In genomic region chr7:44594291-44594690, GRCm38 (mm10) we compare ENCODE assay signal across 10 mouse cellular contexts. TPM values are rescaled to one million over a fixed set of nuclear protein-coding genes. Genes with fewer than 3 reads are reported as not detected.
A peak's percentile ranks its signal among the peaks of the same experiment; 100 is the strongest.
DNase-seq lines count a peak whose midpoint lies in the region; ATAC-seq lines count a peak whose summit lies in the region.
"Had no signal": no experiment of that assay in that cellular context is flagged by ENCODE, and none has a peak within 500 bp of the region (broad histone marks: within the 10 kb centered on the region; RNA-seq: fewer than 3 reads in every experiment).

No protein-coding gene starts in this region.

- peaks cover 28% of the 10 kb centered on the region for H3K4me1 ChIP-seq in heart, embryonic 10.5 days
- peaks cover 22% of the 10 kb centered on the region; the same call in 1 of the 2 replicates for H3K4me1 ChIP-seq in forebrain, embryonic 11.5 days (replicated peaks; ENCODE audit: control insufficient read depth, insufficient read depth, low read length)

- peak overlapping the region; percentile 44 for H3K4me2 ChIP-seq in forebrain, embryonic 11.5 days (ENCODE audit: low read depth, low read length, severe bottlenecking)

- no peak overlapping the region for H3K9ac ChIP-seq in forebrain, embryonic 11.5 days (ENCODE audit: low read length)

- ATAC-seq in cerebellum, adult (ENCODE audit: insufficient number of reproducible peaks, low FRiP score, low TSS enrichment), result 0 out of 2 replicates have a peak, but pooled peaks have one; percentile 2
- no peak for ATAC-seq in forebrain, embryonic 11.5 days (replicated peaks; ENCODE audit: low FRiP score)

- H3K27ac ChIP-seq in heart, embryonic 10.5 days, result no peak overlapping the region
- no peak overlapping the region for H3K27ac ChIP-seq in forebrain, embryonic 11.5 days (ENCODE audit: low read depth, low read length)

- DNase-seq in heart, adult 8-10 months (ENCODE audit: low spot score), result peak; percentile 12
- DNase-seq in heart, embryonic 10.5 days (ENCODE audit: low spot score), result no peak
- no peak for DNase-seq in forebrain, embryonic 11.5 days (ENCODE audit: low spot score)
- DNase-seq in layer of hippocampus, postnatal 36 days, result peak; percentile 57 to 72
- no peak for DNase-seq in spleen, postnatal 10 days (ENCODE audit: low spot score in 2 of 2)
- no peak for DNase-seq in ovary, postnatal 10 days (ENCODE audit: low spot score)
- DNase-seq in gastrocnemius, postnatal 4 days (ENCODE audit: low spot score in 2 of 2), result no peak

- H3K4me3 ChIP-seq in heart, embryonic 10.5 days, result no peak overlapping the region
- no peak overlapping the region for H3K4me3 ChIP-seq in forebrain, embryonic 11.5 days (ENCODE audit: low read depth, low read length)

- H3K9me3 ChIP-seq in heart, embryonic 10.5 days, result no peaks in the 10 kb centered on the region
- H3K9me3 ChIP-seq in forebrain, embryonic 11.5 days (ENCODE audit: control insufficient read depth, low read length), result no peaks in the 10 kb centered on the region

- peaks cover 65% of the 10 kb centered on the region for H3K27me3 ChIP-seq in heart, embryonic 10.5 days (ENCODE audit: insufficient read depth, poor library complexity, severe bottlenecking)
- H3K27me3 ChIP-seq in forebrain, embryonic 11.5 days (ENCODE audit: control insufficient read depth, insufficient read depth, low read length), result peaks cover 22% of the 10 kb centered on the region

- no peaks in the 10 kb centered on the region for H3K36me3 ChIP-seq in heart, embryonic 10.5 days
- no peaks in the 10 kb centered on the region for H3K36me3 ChIP-seq in forebrain, embryonic 11.5 days (ENCODE audit: control insufficient read depth, insufficient read depth, low read length)

- WGBS in heart, embryonic 10.5 days, result 69% methylated on average over 6 of the region's 6 CpGs
- 68% methylated on average over 6 of the region's 6 CpGs for WGBS in forebrain, embryonic 11.5 days

RNA-seq across cellular contexts. Expression of gene Kcnc3, which starts 3.8 kb away (rescaled TPM):
- 1 to 10 TPM; 2.7 to 4.0 (median 2.7) TPM for total RNA-seq in heart, adult 8-10 months (2022)
- polyA plus RNA-seq in heart, embryonic 10.5 days (2016; fragmentation: Nextera tagmentation; extraction: Ambion mirVana), result 0.02 and 0.24 TPM in 2 replicates
- polyA plus RNA-seq in forebrain, embryonic 11.5 days (2014; fragmentation: Nextera tagmentation; extraction: Ambion mirVana), result 1.8 and 2.0 TPM in 2 replicates
- 100 to 1,000 TPM; 175 to 188 TPM for total RNA-seq in layer of hippocampus, postnatal 36 days (2021)
- 1 to 10 TPM in 1 of 2 experiments, under 1 TPM in 1; 0.91 to 1.1 TPM for total RNA-seq in gastrocnemius, postnatal 4 days (2021)
- polyA plus RNA-seq: heart, embryonic 14.5 days had no signal

RNA-seq across cellular contexts. Expression of gene Napsa, which starts 22.1 kb away (rescaled TPM):
- total RNA-seq in heart, adult 8-10 months (2022), result 1 to 10 TPM in 1 of 4 experiments, under 1 TPM in 3; 0.28 to 1.9 (median 0.37) TPM
- polyA plus RNA-seq in heart, embryonic 10.5 days (2016; fragmentation: Nextera tagmentation; extraction: Ambion mirVana), result 0.64 TPM in 1 of 2 replicates, not detected in the other
- 0.68 and 0.92 TPM in 2 replicates for polyA plus RNA-seq in forebrain, embryonic 11.5 days (2014; fragmentation: Nextera tagmentation; extraction: Ambion mirVana)
- total RNA-seq in layer of hippocampus, postnatal 36 days (2021), result under 1 TPM in 1 of 2 experiments, not detected in 1; 0.25 TPM
- total RNA-seq in gastrocnemius, postnatal 4 days (2021), result under 1 TPM; 0.65 to 0.81 TPM
- total RNA-seq: layer of hippocampus, adult 18-20 months had no signal

RNA-seq across cellular contexts. Expression of gene Nr1h2, which starts 40.5 kb away (rescaled TPM):
- total RNA-seq in heart, adult 8-10 months (2022), result 10 to 100 TPM; 42.6 to 56.6 (median 45.5) TPM
- polyA plus RNA-seq in heart, embryonic 10.5 days (2016; fragmentation: Nextera tagmentation; extraction: Ambion mirVana), result 59.9 and 65.3 TPM in 2 replicates
- polyA plus RNA-seq in forebrain, embryonic 11.5 days (2014; fragmentation: Nextera tagmentation; extraction: Ambion mirVana), result 72.3 and 76.4 TPM in 2 replicates
- 10 to 100 TPM; 58.7 to 62.1 TPM for total RNA-seq in layer of hippocampus, postnatal 36 days (2021)
- 10 to 100 TPM; 38.3 to 45.3 TPM for total RNA-seq in gastrocnemius, postnatal 4 days (2021)

RNA-seq across cellular contexts. Expression of gene Pold1, which starts 45.6 kb away (rescaled TPM):
- 10 to 100 TPM; 13.4 to 15.9 (median 14.9) TPM for total RNA-seq in heart, adult 8-10 months (2022)
- polyA plus RNA-seq in heart, embryonic 10.5 days (2016; fragmentation: Nextera tagmentation; extraction: Ambion mirVana), result 96.8 and 101 TPM in 2 replicates
- polyA plus RNA-seq in forebrain, embryonic 11.5 days (2014; fragmentation: Nextera tagmentation; extraction: Ambion mirVana), result 124 and 133 TPM in 2 replicates
- 1 to 10 TPM; 6.2 to 8.7 TPM for total RNA-seq in layer of hippocampus, postnatal 36 days (2021)
- 10 to 100 TPM; 32.0 to 35.2 TPM for total RNA-seq in gastrocnemius, postnatal 4 days (2021)

Comparison
In these comparisons a context has a peak if more than half of its experiments do, and no peak if none do; other contexts are left out.
1. DNase-seq: peak in heart, adult 8-10 months (single experiment) and layer of hippocampus, postnatal 36 days (2 of 2); none in heart, embryonic 10.5 days (single experiment), forebrain, embryonic 11.5 days (single experiment), spleen, postnatal 10 days (0 of 2), ovary, postnatal 10 days (single experiment) and gastrocnemius, postnatal 4 days (0 of 2).
2. RNA of gene Kcnc3, which starts 3.8 kb away (total RNA-seq): 175 to 188 TPM in layer of hippocampus, postnatal 36 days; 2.7 to 4.0 TPM in heart, adult 8-10 months and 0.91 to 1.1 TPM in gastrocnemius, postnatal 4 days; every median in the first group is over 10 times any median in the second.